Mouse (Mus musculus) CD4-positive, CD25-positive, alpha-beta regulatory T cell, adult 4 months (primary cell): ENCODE measurements around the gene Alpi. TPM values are rescaled to one million over a fixed set of nuclear protein-coding genes. Genes with fewer than 3 reads are reported as not detected.

ENCODE experiments used
- ATAC-seq: one replicate; pipeline ENCODE4 v1.8.0; 2017
- polyA plus RNA-seq, 2 experiments: library from polyadenylated mRNA; unstranded; fragments of 100-300 nt; shearing (Covaris generic); gene quantifications; one replicate each; pipeline ENCODE4 v1.2.1; 2017

Alpi gene
- polyA plus RNA-seq, 2 experiments from 2014 or later: not detected

DNA sequence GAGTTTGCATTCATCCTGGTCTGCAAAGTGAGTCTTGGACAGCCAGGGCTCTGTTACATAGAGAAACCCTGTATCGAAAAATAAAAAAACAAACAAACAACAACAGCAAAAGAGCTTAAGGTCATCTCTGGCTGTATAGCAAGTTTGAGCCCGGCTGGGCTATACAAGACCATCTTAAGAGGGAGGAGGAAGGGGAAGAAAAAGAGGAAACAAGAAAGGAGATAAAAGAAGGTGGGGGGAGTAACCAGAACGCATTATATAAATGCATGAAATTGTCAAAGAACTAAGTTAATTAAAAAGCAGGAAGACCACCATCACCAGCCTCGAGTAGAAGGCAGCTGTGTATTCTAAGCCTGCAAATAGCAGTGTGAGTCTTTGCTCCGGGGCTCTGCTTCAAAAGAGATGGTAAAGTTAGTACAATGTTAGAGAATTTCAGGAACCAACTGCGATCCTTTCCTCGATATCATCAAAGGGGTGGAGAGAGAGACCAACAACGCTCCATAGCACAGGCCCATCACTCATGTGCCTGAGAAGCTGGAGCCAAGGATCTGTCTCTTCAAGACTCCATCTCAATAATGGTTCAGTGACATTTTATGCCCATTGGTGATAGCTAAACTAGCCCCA lies 42.3 kb downstream of the Alpi start:
- ATAC-seq: no peak

DNA sequence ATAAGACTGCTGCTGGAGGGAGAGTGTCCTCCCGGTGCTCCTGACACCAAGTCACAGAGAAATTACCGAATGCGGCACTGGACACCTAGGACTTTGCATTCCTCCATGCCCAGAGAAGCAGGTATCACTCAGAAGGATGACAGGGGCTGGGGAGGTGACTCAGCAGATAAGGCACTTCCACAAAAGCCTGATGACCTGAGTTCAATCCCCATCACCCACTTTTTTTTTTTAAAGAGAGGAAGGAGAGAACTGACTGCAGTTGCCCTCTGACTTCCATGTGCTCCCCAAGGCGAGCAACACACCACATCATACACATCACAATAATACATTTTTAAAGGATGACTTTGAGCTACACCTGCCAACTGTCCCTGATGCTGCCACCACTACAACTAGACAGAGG lies 44.3 kb downstream of the Alpi start:
- no peak for ATAC-seq

DNA sequence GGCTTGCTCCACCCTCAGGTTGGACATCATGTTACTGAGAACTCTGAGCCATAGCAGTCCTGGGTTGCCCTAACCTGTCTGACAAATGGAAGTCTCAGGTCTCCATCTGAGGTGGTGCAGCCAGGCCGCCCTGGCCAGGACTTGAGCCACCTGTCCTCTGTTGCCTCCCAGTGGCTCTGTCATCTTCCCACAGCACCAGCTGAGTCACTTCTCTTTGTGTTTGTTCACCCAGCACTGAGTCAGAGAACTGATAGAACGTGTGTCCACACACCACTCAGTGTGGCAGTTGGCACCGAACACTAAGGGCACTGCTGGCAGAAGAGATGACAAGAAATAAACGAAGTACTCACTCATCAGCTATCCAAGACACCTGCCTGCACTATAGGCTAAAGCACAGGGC lies 50.0 kb downstream of the Alpi start:
- no peak for ATAC-seq

DNA sequence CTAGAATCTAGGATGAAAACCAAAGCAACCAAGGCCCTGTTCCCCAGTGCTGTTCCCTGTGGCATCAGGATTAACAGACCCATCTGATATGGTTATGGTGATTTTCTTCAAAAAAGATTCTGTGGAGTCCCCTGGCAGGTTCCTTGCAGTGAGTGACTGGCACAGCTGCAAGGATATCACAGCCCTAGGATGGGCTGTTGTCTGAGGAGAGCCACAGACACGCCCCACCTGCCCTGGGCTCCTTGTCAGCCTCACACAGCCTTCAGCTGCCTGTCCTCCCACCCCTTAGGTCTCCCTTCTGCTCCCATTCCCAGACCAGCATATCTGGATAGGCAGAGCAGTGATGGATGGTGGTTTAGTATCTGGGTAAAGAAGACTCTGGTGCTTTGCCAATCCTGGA lies 50.7 kb downstream of the Alpi start:
- no peak for ATAC-seq

DNA sequence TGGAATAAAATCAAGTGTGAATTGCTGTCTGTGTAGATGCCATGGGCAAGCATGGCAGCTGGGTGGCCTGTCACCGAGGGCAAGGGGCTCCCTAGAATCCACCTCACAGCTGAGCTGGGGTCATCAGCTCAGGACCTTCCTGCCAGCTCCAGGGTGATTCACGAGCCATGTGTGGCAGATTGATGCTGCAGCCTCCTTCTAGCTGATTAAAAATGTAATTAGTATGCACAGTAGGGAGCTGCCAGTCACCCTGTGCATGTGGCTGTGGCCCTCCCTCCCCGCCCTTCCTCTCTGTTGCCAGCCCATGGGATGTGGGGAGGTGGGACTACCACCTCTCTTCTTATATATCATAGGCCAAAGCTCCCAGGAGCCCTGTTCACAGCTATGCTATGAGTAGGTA lies 51.3 kb downstream of the Alpi start:
- ATAC-seq: no peak

Other genes with a start within 250 kb of the Alpi start
- not detected for gene Alppl2, start 11.7 kb downstream of the Alpi start, polyA plus RNA-seq
- not detected for gene Akp3, start 23.4 kb upstream of the Alpi start, polyA plus RNA-seq
- gene Ecel1, start 54.9 kb upstream of the Alpi start, polyA plus RNA-seq: under 1 TPM; 0.51 to 0.54 TPM
- not detected for gene Prss56, start 81.7 kb upstream of the Alpi start, polyA plus RNA-seq
- gene Chrnd, start 89.0 kb upstream of the Alpi start, polyA plus RNA-seq: not detected
- gene Chrng, start 103.1 kb upstream of the Alpi start, polyA plus RNA-seq: under 1 TPM in 1 of 2 experiments, not detected in 1; 0.30 TPM
- gene Eif4e2, start 112.3 kb upstream of the Alpi start, polyA plus RNA-seq: 100 to 1,000 TPM; 101 to 133 TPM
- under 1 TPM in 1 of 2 experiments, not detected in 1; 0.35 TPM for gene Efhd1, start 162.8 kb upstream of the Alpi start, polyA plus RNA-seq
- 10 to 100 TPM; 62.2 to 62.8 TPM for gene Gigyf2, start 225.4 kb upstream of the Alpi start, polyA plus RNA-seq